Mouse (Mus musculus): ENCODE data around the gene Tesk1.

The Tesk1 gene

DNA sequence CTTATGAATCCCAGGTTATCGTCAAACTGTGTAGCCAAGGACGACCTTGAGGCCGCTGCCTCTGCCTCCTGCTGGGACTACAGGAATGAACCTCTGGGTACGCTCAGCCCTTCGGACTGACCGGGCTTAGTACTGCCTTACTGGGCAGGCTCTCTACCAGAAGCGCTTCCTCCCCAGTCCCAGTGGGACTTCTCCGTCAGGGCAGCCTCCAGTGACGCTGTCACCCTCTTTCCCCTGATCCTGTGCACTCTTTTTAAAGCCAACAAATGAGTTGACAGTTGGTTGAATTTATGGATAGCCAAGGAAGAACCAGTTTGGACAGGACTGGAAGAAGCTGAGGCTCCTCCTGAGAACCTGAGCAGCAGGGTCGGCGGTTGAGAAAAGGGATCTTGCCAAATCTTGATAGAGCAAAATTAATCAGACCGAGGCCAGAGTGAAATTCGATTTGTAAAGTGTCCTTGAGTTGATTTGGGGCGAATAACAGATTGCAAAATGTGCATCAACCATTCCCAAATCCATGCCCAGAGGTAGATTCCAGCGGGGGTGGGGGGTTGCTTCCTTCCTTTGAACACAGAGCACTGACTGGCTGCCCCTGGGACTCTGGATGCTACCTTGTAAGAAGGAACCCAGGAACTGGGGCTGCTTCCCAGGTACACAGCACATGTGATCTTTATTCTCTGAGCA is 22.6 kb upstream of the Tesk1 start:
- intact Hi-C loops (cut with DNase I): loop anchor here (1.0 kb wide), 1 partner anchor 151 kb away; no protein-coding TSS in a partner anchor

- intact Hi-C loops (cut with DNase I): loop anchor here (1.0 to 2.0 kb wide), 2 partner anchors 39 to 152 kb away; partner anchors contain the start of gene Rusc2
Measured at GRCm38 (mm10) chr4:43419801-43420281, 21.9 kb upstream of the Tesk1 start.

DNA sequence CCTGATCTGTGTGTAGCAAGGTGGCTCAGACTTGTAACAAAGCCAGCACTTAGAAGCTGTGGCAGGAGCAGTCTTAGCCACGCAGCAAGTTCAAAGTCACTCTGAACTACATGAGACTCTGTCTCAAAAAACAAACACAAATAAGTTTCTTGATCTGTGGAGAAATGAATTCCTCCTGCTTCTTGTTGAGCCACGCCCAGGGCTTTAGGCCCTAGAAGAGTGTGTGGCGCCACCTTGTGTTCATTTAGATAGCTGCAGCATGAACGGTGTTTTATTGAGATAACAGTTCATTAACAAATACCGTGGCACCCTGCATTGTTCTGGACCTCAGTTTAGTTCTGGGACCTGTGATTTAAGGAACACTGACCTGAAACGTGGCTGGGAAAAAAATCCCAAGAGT is 21.4 kb upstream of the Tesk1 start:
- intact Hi-C loops (cut with DNase I): loop anchor here (2.0 kb wide), 1 partner anchor 40 kb away; the partner anchor contains the start of gene Rusc2

- intact Hi-C loops (cut with DNase I): loop anchor here (2.0 kb wide), 1 partner anchor 41 kb away; the partner anchor contains the start of gene Rusc2
Measured at GRCm38 (mm10) chr4:43421632-43422240, 20.0 kb upstream of the Tesk1 start.

DNA sequence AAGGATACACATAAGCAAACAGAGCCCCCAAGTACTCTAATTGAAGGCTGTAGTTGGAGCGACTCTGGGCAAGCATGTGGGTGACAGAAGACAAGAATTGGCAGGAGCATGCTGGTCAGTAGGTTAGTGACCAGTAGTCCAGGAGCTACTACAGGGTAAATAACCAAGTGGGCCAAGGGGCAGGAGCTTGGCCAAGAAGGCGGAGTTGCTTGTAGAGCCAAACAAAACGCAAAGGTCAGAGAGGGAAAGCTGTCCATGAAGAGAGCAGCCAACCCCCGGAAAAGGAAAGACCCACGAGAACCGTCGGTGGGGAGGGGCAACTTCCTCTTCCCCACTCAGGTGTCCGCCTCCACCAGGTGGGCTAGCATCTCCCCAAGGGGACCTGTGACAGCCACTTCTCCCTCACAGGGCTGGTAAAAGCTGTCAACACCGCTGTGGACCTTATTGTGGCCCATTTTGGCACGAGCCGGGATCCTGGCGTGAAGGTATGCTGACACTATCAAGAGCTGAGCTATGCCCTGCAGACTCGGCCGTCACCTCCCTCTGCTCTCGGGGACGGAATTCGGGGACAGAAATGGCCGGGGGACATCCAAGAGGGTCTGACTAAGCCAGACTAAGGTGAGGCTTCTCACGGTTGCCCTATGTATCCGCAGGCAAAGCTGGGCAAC is 18.3 kb upstream of the Tesk1 start:
- intact Hi-C loops (cut with DNase I): no loop called here

- intact Hi-C loops (cut with DNase I): no loop called here
Measured at GRCm38 (mm10) chr4:43424072-43424471, 17.7 kb upstream of the Tesk1 start.

DNA sequence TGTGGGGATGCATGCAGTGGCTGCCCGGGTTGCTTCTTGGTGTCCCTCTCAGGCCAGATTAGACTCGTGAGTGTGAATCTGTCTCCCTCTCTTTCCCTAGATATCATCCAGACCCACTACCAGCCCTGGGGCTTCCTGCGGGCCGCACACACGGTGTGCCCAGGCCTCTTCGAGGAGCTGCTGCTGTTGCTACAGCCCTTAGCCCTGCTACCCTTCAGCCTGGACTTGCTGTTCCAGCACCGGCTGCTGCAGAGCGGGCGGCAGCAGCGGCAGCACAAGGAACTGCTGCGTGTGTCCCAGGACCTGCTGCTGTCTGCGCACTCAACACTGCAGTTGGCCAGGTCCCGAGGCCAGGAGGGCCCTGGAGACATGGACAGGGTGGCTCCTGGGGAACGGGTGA is 16.5 kb upstream of the Tesk1 start:
- intact Hi-C loops (cut with DNase I): no loop called here

DNA sequence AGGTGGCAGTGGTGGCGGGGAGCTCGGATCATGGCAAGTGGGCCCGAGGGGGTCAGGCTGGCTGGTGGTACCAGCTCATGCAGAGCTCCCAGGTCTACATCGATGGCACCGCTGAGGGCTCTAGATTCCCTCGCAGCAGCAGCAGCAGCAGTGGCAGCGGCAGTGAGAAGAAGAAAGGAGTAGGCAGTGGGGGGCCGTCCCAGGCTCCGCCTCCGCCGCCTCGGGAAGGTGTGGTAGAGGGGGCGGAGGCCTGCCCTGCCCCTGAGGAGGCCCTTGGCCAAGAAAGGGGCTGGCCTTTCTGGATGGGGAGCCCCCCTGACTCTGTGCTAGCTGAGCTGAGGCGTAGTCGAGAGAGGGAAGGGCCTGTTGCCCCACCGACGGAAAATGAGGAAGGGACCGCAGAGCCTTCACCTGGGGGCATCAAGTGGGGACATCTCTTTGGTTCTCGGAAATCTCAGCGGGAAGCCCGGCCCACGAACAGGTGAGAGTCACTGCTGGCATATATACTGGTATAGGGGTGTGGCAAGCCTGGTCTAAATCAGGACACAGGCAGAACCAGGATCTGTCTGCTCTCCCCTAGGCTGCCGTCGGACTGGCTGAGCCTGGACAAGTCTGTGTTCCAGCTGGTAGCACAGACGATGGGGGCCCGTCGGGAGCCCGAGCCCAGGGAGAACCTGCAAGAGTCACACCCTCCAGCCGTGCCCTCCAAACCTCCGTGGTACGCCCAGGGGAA is 15.9 kb upstream of the Tesk1 start:
- intact Hi-C loops (cut with DNase I): no loop called here

DNA sequence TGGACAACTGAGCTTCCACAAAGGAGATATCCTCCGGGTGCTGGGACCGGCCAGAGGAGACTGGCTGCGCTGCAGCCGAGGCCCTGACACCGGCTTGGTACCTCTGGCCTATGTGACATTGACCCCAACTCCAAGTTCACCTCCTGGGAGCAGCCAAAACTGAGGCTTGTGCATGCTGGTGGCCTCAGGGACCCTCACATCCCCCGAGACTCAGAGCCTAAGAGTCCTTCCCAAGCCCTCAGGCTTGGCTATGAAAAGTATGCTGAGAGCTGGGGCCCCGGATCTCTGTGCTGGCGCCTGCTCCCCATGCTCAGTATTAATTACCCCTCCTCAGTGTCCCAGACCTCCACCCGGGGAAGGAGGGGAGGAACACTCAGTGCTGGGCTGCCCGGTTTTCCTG is 15.3 kb upstream of the Tesk1 start:
- intact Hi-C loops (cut with DNase I): no loop called here

GRCm38 (mm10) chr4:43427501-43428179 is 14.1 kb upstream of the Tesk1 start:
- intact Hi-C loops (cut with DNase I): no loop called here

DNA sequence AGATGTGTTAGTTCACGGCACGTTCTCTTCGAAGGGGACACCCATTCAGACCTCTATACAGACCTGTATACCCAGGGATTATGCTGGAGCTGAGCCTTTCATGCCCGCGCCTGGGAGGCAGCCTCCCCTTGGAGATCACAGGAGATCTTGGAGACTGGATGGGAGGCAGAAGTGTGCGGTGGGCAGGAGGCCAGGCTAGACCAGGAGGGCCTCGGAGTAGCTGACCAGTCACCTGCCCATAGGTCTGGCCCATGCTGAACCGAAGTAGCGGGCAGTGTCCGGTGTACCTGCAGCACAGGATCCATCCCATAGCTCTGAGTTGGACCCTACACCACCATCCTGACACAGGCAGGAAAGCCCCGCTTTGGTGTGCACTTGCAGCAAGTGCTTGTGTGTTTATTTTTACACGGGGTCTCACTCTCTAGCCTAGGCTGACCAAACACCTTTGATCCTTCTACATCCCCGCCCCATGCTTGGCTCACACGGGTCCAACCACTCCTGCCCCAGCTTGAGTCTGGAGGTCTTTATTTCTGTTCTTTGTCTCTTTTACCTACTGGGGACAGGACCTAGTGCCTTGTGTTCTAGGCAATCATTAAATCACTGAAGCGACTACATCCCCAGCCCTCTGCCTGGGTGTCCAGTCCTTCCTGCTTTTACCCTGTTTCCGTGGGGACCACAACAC is 13.4 kb upstream of the Tesk1 start:
- intact Hi-C loops (cut with DNase I): no loop called here

DNA sequence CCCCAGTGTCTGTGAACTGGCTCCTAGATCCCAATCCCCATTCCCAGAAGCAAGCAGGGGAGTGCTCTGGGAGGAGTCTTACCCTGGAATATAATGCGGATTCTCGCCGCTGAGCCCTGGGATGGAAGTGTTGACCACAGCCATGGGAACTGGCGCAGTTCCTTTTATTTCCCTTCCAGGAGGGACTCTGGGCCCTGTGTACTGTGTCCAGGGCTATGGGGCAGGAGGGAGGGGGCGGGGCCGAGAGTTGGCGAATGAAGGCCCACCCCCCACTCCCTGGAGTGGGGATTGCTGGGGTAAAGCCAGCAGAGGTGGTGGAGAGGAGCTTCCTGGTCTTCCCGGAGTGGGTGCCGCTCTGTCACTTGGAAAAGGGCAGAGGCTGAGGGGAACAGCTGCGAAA is 12.8 kb upstream of the Tesk1 start, which contains the start of gene Fam166b:
Fam166b (minus strand) TSS at position 189 of the 400 bp plus-strand sequence.
- intact Hi-C loops (cut with DNase I): no loop called here

DNA sequence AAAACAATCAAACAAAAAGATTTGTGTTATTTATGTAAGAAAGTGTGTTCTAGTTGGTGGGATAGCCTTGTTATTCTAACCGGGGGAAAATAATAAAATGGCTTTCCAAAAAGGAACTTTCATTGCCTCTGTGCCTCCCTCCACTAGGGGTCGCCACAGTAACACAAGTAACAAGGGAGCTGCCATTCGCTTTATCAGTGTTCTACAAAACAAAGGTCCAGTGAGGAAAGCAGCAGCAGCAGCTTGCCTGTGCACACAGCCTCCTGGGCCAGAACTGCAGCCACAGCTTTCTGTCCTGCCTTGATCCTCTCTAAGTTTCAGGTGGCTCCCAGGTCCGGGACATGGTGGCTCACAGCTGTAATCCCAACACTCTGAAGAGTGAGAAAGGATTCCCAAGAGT is 10.0 kb upstream of the Tesk1 start:
- intact Hi-C loops (cut with DNase I): loop anchor here (5.0 kb wide), 1 partner anchor 281 kb away; the partner anchor contains the start of gene Olfr71

- intact Hi-C loops (cut with DNase I): loop anchor here (5.0 kb wide), 1 partner anchor 279 kb away; the partner anchor contains the start of gene Olfr71
Measured at GRCm38 (mm10) chr4:43432832-43433231, 8.9 kb upstream of the Tesk1 start.

GRCm38 (mm10) chr4:43442044-43442443 is 305 bp downstream of the Tesk1 start:
- intact Hi-C loops (cut with DNase I): loop anchor here (2.0 to 10.0 kb wide), 2 partner anchors 37 to 83 kb away; partner anchors contain the start of gene Tpm2

DNA sequence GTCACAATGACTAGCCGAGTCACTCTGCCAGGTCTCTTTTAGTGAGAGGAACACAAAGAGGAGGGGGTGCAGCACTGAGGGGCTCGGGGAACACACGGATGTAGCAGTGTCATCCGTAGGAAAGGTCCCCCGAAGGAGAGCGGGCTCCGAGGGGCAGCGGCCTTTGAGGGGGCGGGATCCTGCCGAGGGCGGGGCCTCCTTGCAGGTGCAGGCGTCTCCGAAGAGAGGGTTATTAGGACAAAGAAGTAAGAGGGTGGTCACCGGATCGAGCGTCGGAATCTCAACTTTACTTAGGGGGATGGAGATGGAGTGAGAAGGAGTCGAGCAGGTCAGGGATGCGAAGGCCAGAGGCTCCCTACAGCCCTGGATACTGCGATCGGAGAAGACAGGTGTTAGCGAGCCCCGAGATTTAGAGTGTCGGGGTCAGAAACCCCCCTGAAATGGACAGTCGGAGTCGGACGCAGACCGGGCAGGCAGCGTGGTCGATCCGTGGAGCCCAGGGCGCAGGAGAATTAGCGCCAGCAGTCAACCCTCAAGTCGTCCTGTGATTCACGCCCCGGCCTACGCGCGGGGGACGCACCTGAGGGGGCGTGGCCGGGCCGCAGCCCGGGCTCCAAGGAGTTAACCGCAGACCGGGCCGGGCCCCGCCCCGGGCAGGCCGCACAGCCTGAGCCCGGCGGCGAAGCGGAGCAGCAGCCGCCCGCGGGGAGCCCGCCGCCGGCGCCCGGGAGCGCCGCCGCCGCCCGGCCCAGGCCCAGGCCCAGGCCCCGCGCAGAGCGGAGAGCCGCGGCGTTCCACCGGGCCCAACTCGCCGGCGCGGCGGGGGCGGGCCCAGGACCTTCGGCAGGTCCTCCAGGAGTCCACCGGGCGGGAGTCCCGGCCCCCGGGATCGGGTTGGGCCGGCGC is 970 bp downstream of the Tesk1 start:
- intact Hi-C loops (cut with DNase I): loop anchor here (2.0 to 10.0 kb wide), 2 partner anchors 36 to 82 kb away; partner anchors contain the start of gene Tpm2

GRCm38 (mm10) chr4:43443511-43443910 is 1.8 kb downstream of the Tesk1 start:
- intact Hi-C loops (cut with DNase I): loop anchor here (2.0 to 10.0 kb wide), 2 partner anchors 35 to 81 kb away; partner anchors contain the start of gene Tpm2

GRCm38 (mm10) chr4:43447251-43447650 is 5.5 kb downstream of the Tesk1 start:
- intact Hi-C loops (cut with DNase I): loop anchor here (10.0 kb wide), 1 partner anchor 78 kb away; the partner anchor contains the start of gene Tpm2
